Mouse (Mus musculus): ENCODE results near the gene Comt.

DNA sequence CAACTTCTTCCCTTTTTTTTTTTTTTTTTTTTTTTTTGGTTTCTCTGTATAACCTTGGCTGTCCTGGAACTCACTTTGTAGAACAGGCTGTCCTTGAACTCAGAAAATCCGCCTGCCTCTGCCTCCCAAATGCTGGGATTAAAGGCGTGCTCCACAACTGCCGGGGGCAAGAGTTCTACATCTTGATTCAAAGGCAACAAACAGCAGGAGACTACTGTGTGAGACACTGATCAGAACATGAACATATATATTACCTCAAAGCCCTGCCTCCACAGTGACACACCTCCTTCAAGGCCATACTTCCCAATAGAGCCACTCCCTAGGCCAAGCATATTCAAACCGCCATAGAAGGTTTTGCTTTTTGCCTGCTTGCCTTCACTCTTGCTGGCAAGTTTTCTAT, 53.0 kb downstream of the Comt start:
- no peak for TF ChIP-seq GATA1 (IDR thresholded peaks at IDR 0.05; ENCODE audit: low read length)
- TF ChIP-seq TAL1 (IDR thresholded peaks at IDR 0.05; ENCODE audit: low read length): no peak
